Mouse (Mus musculus) embryonic fibroblast, embryonic 13.5 days (primary cell): Measurements from ENCODE around the gene Palm3.

Experiments
- CTCF ChIP-seq: IDR thresholded peaks from 2 replicates; pipeline ENCODE4 v1.5.1; 2011; ENCODE audit warnings: mild to moderate bottlenecking, control low read depth, low read length, moderate library complexity, borderline replicate concordance; ENCODE audit not compliant: insufficient read depth
- POLR2A ChIP-seq: IDR thresholded peaks from 2 replicates; pipeline ENCODE4 v1.6.1; 2011; ENCODE audit warnings: low read depth, mild to moderate bottlenecking, control low read depth, low read length, moderate library complexity

DNA sequence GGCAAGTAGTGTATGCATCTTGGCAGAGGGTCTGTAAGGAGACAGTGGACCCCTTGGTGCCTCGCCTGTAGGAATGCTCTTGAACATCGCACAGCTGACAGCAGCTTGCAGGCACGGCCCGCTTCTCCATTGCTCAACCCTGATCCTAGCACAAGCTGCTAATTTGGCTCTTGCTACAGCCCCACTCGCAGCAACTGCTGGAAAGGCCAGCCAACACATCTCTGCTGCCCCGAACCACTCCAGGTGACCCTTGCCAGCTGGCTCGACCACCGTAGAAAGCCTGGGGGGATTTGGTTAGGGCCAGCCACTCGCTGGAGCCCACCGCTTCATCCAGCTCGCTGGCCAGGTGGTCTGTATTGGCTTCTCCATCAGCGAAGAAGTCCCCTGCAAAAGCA lies 21.7 kb downstream of the Palm3 start:
- TF ChIP-seq POLR2A, result no peak
- no peak for TF ChIP-seq CTCF
